Mouse (Mus musculus) left cerebral cortex, adult 9 months (tissue): ENCODE data around the gene 1110004F10Rik.

Source experiments
- DNase-seq, 2 experiments: peaks; one replicate each; pipeline ENCODE4 v3.0.0; 2022; ENCODE audit warnings: low spot score in 2 of 2

1110004F10Rik gene

DNA sequence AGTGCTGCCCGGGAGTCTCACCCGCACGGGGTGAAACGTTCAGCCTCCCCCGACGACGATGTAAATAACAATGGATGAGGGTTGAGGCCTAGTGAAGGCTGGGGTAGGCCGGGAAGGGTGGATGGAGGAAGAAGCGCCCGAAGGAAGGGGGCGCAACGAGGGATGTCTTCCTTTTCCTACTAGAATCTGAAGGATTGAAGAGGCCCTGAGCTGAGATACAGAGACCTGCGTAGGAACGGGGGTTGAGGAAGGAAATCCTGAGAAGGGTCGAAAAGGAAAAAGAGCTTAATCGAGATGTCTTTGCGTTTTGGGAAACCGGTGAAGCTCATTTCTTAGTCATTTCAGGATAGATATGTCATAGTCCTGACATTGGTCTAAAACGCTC lies 54.3 kb downstream of the 1110004F10Rik start:
- no peak for DNase-seq

DNA sequence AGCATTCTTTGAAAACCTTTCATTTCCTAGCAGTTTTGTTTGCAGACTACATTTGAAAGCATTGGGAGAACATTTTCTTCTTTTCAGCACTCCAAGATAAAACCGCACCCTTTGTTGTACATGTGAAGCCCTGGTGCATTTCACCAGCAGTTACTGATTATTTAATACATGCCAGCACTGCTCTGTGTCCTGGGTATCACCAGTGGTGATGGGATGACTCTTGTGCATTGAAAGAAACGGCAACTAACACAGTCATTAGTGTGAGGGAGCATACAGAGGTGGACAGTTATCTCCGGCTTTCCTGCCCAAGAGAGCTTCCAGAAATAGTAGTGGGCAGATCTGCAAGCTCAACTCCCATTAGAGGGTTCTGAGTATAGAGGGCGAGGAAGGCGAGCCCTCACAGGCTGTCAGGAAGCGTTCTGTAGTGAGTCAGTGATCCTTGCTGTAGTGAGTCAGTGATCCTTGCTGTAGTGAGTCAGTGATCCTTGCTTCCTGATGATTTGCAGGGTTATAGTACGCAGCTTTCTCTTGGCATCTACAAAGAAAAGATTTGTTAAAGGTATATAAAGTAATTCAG lies 60.8 kb downstream of the 1110004F10Rik start:
- DNase-seq: peak in 1 of 2 experiments; percentile 55

DNA sequence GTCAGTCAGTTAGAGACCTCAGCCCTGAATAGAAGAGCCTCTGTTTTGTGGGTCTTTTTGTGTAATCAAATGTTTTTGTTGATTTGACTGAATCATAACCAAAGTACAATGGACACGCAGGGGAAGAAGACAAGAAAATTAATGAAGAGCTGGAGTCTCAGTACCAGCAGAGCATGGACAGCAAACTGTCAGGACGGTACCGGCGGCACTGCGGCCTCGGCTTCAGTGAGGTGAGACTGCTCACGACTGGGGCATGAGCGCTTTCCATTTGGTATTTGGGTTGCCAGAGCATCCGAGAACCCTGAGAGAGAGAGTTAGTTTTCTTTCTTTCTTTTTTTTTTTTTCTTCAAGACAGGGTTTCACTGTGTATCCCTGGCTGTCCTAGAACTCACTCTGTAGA lies 63.9 kb downstream of the 1110004F10Rik start:
- DNase-seq: no peak

DNA sequence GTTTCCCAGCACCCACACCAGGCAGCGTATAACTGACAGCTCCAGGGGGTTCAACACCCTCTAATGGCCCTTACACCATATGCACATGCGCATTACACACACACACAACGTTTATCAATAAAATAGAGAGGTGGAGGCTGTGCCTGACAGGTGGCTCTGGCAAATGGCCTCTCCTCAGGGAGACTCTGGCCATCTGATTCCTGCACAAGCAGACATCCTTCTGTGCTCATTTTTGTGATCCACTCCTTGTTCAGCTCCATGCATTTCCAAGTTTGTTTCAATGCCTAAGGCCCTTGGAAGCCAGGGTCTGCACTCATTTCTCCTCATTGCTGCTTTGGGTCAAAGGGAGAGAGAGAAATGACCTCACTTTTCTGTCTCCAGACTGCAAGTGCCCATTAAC lies 71.5 kb downstream of the 1110004F10Rik start:
- DNase-seq: no peak

DNA sequence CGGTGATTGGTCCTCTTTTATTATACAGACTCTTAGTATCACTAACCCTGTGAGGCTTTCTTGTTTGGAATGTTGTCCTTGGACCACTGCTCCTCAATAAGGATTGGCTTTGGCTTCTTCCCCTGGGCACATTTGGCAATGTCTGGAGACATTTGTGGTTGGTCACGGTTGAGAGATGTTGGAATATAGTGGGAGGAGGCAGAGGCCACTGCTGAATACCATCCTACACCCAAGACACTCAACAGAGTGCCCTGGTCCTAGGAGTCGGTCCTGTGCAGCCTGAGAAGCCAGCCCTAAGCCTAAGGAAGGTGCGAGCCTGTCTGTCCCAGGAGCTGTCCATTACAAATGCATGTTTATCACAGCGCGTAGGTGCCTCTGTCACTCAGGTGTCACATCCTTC lies 72.3 kb downstream of the 1110004F10Rik start:
- no peak for DNase-seq

DNA sequence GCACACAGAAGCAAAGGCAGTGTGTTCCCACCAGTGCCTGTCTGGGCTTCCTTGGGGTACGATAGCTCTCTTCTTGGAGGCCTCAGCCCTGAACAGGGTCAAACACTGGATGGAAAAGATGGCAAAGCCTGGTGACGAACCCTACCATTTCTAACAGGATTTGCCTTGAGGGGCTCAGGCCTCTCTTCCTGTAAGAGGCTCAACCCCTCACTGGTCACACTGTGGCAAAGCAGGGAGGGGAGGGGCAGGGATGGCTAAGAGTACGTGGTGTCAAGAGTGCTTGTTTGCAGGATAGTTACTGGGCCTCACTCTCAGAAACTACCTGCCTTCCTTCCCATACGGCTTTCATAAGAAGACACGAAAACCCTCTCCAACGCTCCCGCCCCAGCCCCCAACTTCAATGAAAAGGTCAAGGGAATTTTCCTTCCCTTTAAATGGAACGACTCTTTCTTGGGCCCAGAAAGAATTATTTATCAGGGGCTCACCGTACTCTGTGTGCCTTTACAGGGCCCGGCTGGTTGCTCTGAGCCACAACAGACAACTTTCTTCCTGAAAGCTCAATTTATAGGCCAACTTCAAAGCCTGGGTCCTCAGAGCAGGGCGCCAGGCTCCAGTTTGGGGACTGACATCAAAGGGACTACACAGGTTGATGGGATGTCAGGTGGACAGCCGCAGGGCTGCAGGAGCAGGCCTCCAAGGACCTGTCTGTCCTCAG lies 76.2 kb downstream of the 1110004F10Rik start:
- no peak for DNase-seq

DNA sequence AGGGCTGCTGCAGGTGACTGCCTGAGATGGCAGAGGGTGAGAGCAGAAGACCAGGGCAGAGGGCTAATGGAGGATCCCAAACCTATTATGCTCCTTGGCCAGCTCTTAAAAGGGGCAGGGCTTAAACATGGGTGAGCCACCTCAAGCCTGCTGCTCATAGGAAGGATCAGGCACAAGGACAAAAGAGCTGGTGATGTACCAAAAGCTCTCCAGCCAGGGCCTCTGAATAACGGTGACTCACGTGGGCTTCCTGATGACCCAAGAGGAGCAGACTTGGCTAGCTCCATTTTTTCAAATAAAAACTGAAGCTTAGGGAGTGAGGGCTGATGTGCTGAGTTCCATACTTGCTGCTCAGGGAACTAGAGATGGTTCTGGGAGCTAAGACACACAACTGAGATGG lies 76.8 kb downstream of the 1110004F10Rik start:
- no peak for DNase-seq

DNA sequence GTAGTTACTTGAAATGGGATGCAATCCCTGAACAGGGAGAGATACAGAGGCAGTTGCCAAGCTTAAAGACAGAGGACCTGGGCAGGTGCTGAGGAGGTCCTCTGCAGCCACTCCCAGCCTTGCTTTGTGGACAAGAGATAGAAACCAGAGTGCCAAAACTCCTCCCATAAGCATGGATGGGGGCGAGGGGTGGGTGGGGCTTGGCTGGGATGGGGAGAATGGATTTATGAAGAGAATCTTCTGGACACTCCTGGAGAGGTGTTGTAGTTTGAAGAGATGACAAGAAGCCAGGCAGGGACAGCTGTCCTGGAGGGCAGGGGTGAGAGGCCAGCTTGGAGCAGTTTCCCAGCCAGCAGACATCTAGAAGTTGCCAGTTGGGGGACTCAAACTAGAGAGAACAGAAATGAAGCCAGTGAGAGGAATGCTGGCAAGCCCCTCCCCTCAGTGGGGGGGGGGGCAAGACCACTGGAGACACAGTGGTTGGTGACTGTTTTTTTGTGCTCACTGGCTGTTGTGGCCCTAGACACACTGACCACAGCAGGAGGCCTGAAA lies 80.2 kb downstream of the 1110004F10Rik start:
- DNase-seq: no peak

DNA sequence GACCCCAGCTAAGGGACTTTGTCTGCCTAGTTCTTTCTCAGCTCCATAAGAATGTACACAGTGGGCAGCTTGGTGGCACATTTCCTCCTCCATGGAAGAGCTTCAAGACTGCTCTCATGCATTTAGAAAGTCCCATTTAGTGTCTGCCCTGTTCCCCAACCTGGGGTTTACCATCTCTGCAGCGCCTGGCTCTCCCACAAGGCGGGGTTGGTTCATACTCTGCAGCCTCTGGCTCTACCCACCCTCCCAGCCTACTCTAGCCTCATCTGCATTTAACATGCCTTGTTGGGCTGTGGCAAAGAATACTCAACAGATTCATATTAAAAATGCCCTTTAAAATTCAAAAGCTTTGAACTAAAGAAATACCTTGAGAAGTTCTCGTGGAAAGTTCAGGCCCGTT lies 81.5 kb downstream of the 1110004F10Rik start:
- DNase-seq: no peak

DNA sequence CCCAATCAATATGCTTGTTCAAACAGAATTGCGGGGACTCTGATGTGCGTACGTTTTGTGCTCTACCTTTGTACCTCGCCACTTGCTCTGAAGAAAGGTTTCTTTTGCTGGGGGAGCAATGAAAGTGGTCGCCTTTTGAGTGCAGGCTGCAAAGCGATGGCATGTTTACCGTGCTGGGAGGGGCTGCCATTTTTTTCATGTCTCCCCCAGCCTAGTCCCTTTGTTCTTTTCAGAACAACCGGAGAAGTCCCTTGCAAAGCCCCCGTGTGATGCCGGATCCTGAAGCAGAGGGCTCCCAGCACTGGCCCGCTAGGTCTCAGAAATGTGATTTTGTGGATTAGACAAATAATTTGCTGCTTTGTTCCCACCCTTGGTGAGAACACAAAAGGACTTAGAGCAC lies 82.0 kb downstream of the 1110004F10Rik start:
- no peak for DNase-seq

DNA sequence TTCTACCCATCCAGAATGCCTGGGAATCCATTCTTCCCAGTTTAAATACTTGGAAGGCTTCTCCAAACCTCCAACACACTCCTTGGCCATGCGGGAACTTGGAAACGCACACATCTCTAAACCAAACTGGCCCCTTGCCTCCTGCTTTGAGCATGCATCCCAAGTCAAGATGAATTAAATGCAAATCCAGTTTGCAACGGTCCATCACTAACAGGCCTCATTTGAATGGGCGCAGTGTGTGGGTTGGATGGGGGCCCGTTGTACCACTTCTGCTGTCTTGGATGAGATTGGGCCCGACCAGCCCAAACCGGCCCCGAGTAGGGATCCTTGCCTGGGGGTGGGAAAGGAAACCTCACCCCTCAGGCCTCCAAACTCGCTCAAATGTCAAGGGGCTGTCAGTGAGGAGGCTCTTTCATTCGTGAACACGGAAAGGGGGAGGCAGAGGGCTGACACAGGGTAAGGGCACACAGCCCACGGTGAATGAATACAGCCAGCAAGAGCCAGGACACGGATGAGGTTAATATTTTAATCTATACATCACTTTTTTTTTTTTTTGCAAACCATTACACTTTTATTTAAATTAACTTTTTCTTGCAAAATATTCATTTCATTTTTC lies 83.9 kb downstream of the 1110004F10Rik start:
- no peak for DNase-seq

DNA sequence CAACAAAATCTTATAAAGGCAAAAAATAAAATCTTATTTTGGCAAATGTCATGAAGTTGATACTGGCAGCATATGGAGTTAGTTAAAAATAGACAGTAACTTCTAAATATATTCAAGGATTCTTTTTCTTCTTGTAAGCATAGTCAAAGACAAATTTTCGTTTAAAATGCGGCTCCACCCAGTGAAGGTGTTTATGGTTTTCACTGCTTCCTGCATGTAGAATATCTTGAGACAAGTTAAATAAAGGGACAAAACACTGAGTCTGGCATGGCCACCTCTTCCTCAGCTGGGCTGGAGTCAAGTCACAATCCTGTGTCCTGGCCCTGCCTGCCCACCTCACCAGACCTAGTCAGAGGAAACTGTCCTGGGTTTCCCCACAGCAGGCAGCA lies 84.4 kb downstream of the 1110004F10Rik start:
- no peak for DNase-seq

DNA sequence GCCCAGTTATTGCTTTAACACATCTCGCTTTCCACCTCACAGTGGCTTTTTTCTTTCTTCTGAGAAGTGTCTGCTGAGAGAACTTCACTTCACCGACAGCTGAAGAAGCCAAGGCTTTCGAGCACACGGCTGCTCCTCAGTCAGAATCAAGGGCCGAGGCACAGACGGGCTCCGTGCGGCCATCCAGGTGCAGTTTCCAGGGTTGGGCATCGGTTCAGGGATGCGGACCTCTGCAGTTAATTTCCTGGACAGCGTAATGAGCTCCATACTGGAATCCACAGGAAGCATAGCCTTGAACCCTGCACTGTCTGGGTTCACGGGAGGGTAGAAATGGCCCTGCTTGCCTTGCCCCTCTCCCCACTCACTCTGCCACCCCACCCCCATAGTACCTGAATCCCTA lies 84.9 kb downstream of the 1110004F10Rik start:
- no peak for DNase-seq

DNA sequence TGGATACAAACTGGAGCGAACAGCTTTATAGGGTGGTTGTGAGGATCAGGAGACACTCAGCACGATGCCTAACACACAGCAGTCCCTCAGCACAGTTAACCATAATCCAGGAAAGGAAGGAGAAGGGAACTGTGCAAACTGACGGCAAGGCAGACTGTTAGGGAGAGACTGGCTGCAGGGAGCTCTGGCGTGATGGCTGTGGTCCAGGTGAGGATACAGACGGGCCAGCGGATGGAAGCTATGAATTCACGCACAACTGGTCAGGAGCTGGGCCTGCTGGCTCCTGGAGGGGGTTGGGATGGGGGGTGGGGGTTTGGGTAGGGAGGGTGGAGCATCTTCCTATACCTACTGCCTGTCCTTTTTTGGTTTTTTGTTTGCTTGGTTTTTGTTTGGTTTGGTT lies 86.5 kb downstream of the 1110004F10Rik start:
- DNase-seq: no peak

DNA sequence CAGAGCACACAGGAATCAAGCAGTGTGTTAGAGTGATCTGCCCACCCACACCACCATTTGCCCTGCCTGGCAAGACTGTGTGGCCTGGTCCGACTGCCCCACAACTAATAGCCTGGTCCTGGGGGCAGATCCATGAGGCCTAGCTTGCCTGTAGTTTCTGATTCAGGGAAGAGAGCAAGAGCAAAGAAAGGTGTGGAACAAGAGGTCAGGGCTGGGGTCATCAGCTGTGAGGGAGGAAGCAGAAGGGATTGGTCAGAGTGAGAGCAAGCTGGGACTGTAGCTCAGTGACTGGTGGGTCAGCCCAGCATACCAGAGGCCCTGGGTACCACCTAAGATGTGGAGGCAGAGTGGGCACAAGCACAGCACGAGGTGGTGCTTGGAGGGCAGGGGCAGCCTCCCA lies 87.9 kb downstream of the 1110004F10Rik start:
- no peak for DNase-seq

DNA sequence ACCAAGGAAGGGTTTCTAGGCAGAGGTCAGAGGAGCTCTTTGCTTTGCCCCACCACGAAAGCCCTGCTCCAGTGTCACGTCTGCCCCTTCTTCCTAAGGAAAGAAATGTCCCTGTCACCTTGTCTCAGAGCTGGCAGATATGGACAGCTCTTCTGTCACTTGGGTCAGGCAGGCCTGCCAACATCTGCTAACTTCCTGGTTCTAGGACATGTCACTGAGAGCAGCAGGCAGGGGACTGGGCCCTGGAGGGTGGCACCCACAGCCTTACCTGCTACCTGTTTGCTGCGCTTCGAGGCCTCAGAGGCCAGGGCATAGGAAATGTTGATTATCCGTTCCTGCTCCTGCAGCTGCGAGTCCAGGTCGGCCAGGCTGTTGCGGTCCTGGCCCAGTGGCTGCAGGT lies 89.1 kb downstream of the 1110004F10Rik start:
- DNase-seq: no peak

DNA sequence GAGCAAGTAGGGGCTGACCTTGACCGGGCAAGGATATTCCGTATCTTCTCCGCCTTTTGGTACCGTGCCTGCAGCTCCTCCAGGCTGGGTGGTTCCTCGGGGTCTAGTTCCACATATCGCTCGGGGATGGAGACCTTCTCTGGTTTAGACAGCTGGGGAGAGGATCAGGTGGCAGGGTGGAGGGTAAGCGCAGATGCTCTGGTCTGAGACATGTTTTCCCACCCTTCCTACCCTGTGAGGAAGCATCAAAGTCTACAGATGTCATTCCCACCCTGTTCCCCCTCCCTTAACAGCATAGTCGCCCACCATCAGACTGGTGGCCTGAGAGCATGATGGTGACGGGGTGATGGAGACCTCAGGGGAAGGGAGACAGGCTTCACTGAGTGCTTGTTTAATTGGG lies 90.2 kb downstream of the 1110004F10Rik start:
- no peak for DNase-seq

DNA sequence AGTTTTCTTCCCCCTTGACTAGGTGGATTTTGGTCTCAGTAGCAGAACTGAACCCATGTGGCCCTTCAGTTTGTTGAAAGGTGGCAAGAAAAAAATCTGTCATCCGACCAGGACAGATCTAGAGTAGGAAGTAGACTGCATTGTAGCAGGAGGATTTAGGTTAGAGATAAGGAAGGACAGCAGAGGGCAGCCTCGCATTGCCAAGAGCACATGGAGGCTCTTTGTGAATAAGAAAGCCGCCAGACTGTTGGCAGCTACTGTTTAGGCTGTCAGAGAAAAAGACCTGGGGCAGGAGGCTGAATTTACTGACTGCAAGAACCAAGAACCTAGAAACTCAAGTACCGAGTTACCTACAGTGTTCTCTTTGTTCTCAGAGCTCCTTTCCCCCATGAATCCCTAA lies 92.2 kb downstream of the 1110004F10Rik start:
- no peak for DNase-seq

DNA sequence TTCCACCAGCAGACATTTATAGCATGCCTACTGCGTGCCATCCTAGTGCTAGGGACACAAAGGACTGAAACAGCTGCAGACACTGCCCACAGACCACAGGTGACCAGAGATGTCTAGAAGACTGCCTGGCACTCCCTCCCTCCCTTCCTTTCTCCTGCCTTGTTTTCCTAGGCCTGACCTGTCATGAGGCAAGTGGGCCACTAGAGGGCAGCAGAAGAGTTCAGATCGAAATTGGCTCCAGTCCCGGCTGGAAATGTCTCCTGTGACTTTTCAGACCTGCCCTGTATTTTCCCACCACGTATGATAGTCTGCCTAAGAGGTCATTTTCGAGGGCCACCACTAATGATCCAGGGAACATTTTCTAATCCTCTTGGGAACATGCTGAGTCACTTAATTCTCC lies 92.9 kb downstream of the 1110004F10Rik start:
- DNase-seq: peak; percentile 45 to 86

DNA sequence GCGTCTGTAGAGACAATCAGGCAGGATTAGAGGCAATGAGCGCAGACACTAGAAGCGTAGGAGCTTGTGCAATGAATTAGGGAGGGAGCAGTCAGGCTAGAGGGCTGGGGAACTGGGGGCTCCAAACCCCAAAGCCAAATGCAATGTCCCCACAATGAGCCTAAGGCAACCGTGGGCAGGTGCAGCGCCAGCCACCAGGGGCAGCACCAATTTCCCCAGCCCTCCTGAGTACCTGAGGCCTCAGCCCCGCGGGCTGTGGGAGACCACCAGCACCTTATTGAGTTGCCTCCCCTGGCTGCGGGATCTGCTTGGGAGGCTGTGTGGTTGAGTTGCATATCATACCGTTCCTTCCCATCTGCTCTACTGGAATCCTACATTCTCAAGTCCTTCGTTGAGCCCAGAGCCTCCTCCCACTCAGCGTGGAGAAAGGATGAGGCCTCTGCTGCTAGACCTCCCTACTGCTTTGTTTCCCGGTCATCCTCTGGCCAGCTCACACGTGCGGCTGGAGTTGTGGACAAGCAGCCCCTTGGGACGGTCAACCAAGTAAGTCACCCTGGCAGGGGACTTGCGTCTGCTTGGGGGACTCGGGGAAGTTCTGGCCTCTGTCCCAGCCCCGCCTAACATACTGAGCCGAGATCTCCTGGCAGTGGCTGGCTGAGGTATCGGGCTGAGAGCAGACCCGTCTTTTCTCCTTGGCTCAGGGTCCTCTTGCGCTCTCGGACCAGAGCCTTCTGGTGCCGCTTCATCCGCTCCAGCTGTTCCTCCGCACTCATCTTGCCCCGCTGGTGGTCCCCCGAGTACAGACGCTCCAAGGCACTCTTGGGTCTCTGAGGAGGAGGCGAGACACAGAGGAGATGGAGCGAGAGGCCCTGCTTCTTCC lies 95.5 kb downstream of the 1110004F10Rik start:
- DNase-seq: peak in 1 of 2 experiments; percentile 24

DNA sequence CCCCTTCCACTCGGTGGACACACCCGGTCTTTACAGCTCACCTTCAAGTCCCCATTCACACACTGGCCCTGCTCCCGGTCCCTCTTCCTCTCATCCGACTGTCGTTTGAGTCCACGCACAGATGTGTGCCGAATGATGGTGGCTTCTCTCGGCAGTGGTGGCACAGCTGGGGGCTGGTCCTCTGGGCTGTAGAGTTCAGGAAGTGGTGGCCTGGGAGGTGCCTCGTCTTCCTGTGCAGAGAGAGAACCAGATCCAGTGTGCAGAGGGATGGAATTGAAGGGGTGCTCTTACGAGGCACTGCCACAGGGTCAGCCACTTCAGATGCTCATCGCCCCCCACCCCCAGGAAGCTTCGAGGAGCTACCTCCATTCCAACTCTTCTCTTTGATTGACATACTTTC lies 98.0 kb downstream of the 1110004F10Rik start:
- DNase-seq: no peak

DNA sequence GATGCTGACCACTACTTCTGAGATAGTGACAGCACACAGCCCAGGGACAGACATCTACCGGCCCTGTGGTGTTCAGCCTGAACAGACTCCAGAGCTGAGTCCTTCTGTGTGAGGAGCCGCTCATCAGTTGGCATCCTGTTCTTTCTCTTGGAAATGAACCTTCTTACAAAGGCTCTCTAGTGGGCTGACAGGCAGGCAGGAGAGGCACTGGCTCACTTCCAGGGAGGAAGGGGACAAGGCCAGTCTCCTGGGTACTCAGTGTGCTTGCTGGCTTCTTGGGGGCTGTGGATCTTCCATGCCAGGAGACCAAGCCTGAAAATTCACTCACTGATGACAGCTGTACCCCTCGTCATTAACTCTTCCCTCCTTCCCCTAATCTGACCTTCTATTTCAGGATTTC lies 98.5 kb downstream of the 1110004F10Rik start:
- DNase-seq: no peak
